Mouse (Mus musculus) megakaryocyte progenitor cell, adult 5-6 weeks (primary cell): ENCODE measurements around the gene Rgs12. TPM values are rescaled to one million over a fixed set of nuclear protein-coding genes. Genes with fewer than 3 reads are reported as not detected.

ENCODE experiments used
- ATAC-seq: replicated peaks from 2 replicates; pipeline ENCODE4 v1.8.0; 2016; ENCODE audit warnings: mild to moderate bottlenecking, moderate TSS enrichment, inconsistent platforms; ENCODE audit not compliant: poor library complexity
- total RNA-seq, 2 experiments: library from RNA; stranded (forward) in 1 of 2; stranded (reverse) in 1 of 2; fragments of 157-497, 149-512 nt in 1 of 2; fragments of 200-1000 nt in 1 of 2; gene quantifications; 2 replicates each; pipeline versions ENCODE4 v1.2.3 to v1.2.4; 2015 to 2017

Gene Rgs12
- total RNA-seq, 2 experiments from 2014 or later = 8.3 to 12.2 TPM

- ATAC-seq = no peak
Measured at GRCm38 (mm10) chr5:35020410-35021241, 71.4 kb downstream of the Rgs12 start.

GRCm38 (mm10) chr5:35024975-35025374, 75.7 kb downstream of the Rgs12 start:
- ATAC-seq = peak; percentile 78

GRCm38 (mm10) chr5:35029303-35029702, 80.1 kb downstream of the Rgs12 start:
- ATAC-seq = no peak

GRCm38 (mm10) chr5:35029755-35030154, 80.5 kb downstream of the Rgs12 start:
- ATAC-seq = no peak

- peak; percentile 70 for ATAC-seq
Measured at GRCm38 (mm10) chr5:35033068-35033467, 83.8 kb downstream of the Rgs12 start.

- no peak for ATAC-seq
Measured at GRCm38 (mm10) chr5:35033619-35034018, 84.4 kb downstream of the Rgs12 start.

GRCm38 (mm10) chr5:35035141-35035540, 85.9 kb downstream of the Rgs12 start:
- ATAC-seq = 0 out of 2 replicates have a peak, but pooled peaks have one; percentile 18

GRCm38 (mm10) chr5:35035795-35036194, 86.5 kb downstream of the Rgs12 start:
- ATAC-seq = peak; percentile 70

- ATAC-seq = no peak
Measured at GRCm38 (mm10) chr5:35037438-35037837, 88.2 kb downstream of the Rgs12 start.

GRCm38 (mm10) chr5:35041268-35041829, 92.1 kb downstream of the Rgs12 start, which contains the start of gene Hgfac:
TSS of gene Hgfac (plus strand) at chr5:35041509.
- ATAC-seq = no peak

- ATAC-seq = peak; percentile 27; the same call in 1 of the 2 replicates
Measured at GRCm38 (mm10) chr5:35042431-35043109, 93.3 kb downstream of the Rgs12 start.

- peak; percentile 88 for ATAC-seq
Measured at GRCm38 (mm10) chr5:35043110-35043451, 93.8 kb downstream of the Rgs12 start.

- ATAC-seq = no peak
Measured at GRCm38 (mm10) chr5:35050541-35050940, 101.3 kb downstream of the Rgs12 start.

- no peak for ATAC-seq
Measured at GRCm38 (mm10) chr5:35054628-35055027, 105.4 kb downstream of the Rgs12 start.

GRCm38 (mm10) chr5:35055076-35055475, 105.8 kb downstream of the Rgs12 start:
- ATAC-seq = no peak

- peak; percentile 70 for ATAC-seq
Measured at GRCm38 (mm10) chr5:35056604-35057432, 107.6 kb downstream of the Rgs12 start, which contains the start of gene Dok7. TSS of gene Dok7 (plus strand) at chr5:35056766.

- no peak for ATAC-seq
Measured at GRCm38 (mm10) chr5:35057582-35057981, 108.3 kb downstream of the Rgs12 start.

- 0 out of 2 replicates have a peak, but pooled peaks have one; percentile 12 for ATAC-seq
Measured at GRCm38 (mm10) chr5:35058216-35058615, 109.0 kb downstream of the Rgs12 start.

- no peak for ATAC-seq
Measured at GRCm38 (mm10) chr5:35060098-35060497, 110.9 kb downstream of the Rgs12 start.

- ATAC-seq = no peak
Measured at GRCm38 (mm10) chr5:35069841-35070240, 120.6 kb downstream of the Rgs12 start.

- no peak for ATAC-seq
Measured at GRCm38 (mm10) chr5:35070314-35070713, 121.1 kb downstream of the Rgs12 start.
